Mouse (Mus musculus) monocyte, adult 5-6 weeks (primary cell): ENCODE data around the gene Zfp277. TPM values are rescaled to one million over a fixed set of nuclear protein-coding genes. Genes with fewer than 3 reads are reported as not detected.
A peak's percentile ranks its signal among the peaks of the same experiment; 100 is the strongest.

Experiments
- ATAC-seq: fragments of 153-309, 156-312 bp; replicated peaks from 2 replicates; pipeline ENCODE4 v1.8.0; 2017; ENCODE audit warnings: mild to moderate bottlenecking; ENCODE audit not compliant: low TSS enrichment, insufficient number of reproducible peaks, severe bottlenecking, poor library complexity, low FRiP score
- total RNA-seq: library from RNA; stranded (forward); fragments of 200-1000, 200-491, 200-594 nt; gene quantifications from 3 replicates; pipeline ENCODE4 v1.2.3, GENCODE M21; 2017

Gene Zfp277
- total RNA-seq, 1 experiment from 2014 or later, result 46.3 TPM

GRCm38 (mm10) chr12:40383718-40384117 is 62.0 kb downstream of the Zfp277 start:
- ATAC-seq, result no peak

- no peak for ATAC-seq
These were observed 63.2 kb downstream of the Zfp277 start for GRCm38 (mm10) chr12:40382539-40382938.

- no peak for ATAC-seq
These were observed 63.9 kb downstream of the Zfp277 start for GRCm38 (mm10) chr12:40381824-40382223.

- ATAC-seq, result peak; percentile 61; the same call in 1 of the 2 replicates
These were observed 64.4 kb downstream of the Zfp277 start for GRCm38 (mm10) chr12:40381173-40381801.

- peak; percentile 82 for ATAC-seq
These were observed 66.2 kb downstream of the Zfp277 start for GRCm38 (mm10) chr12:40379538-40379923.

- ATAC-seq, result no peak
These were observed 66.8 kb downstream of the Zfp277 start for GRCm38 (mm10) chr12:40378621-40379537.

- no peak for ATAC-seq
These were observed 93.8 kb downstream of the Zfp277 start for GRCm38 (mm10) chr12:40351879-40352278.

GRCm38 (mm10) chr12:40348251-40348650 is 97.5 kb downstream of the Zfp277 start:
- ATAC-seq, result no peak

GRCm38 (mm10) chr12:40347060-40347698 is 98.5 kb downstream of the Zfp277 start:
- no peak for ATAC-seq

- no peak for ATAC-seq
These were observed 104.3 kb downstream of the Zfp277 start for GRCm38 (mm10) chr12:40341443-40341842.

GRCm38 (mm10) chr12:40335303-40335702 is 110.4 kb downstream of the Zfp277 start:
- ATAC-seq, result no peak

GRCm38 (mm10) chr12:40331467-40331866 is 114.2 kb downstream of the Zfp277 start:
- no peak for ATAC-seq

GRCm38 (mm10) chr12:40327012-40327660 is 118.6 kb downstream of the Zfp277 start:
- no peak for ATAC-seq

- no peak for ATAC-seq
These were observed 120.1 kb downstream of the Zfp277 start for GRCm38 (mm10) chr12:40325582-40325981.

- ATAC-seq, result no peak
These were observed 120.9 kb downstream of the Zfp277 start for GRCm38 (mm10) chr12:40324819-40325218.

- no peak for ATAC-seq
These were observed 130.6 kb downstream of the Zfp277 start for GRCm38 (mm10) chr12:40315146-40315545.

- no peak for ATAC-seq
These were observed 141.7 kb downstream of the Zfp277 start for GRCm38 (mm10) chr12:40303960-40304359.

GRCm38 (mm10) chr12:40298636-40299035 is 147.1 kb downstream of the Zfp277 start:
- no peak for ATAC-seq

- no peak for ATAC-seq
These were observed 159.2 kb downstream of the Zfp277 start for GRCm38 (mm10) chr12:40286539-40286938.
